Mouse (Mus musculus): ENCODE results near the gene Ccdc121. TPM values are rescaled to one million over a fixed set of nuclear protein-coding genes. Genes with fewer than 3 reads are reported as not detected.

Ccdc121 gene
- polyA plus RNA-seq, 1 experiment from 2014 or later: 0.18 TPM

- Histone ChIP-seq H3K9me3 (ENCODE audit: control insufficient read depth, low read length) (no peaks in the 10 kb centered on the region), H3K27ac (replicated peaks; ENCODE audit: low read depth, low read length) (no peak overlapping the region), H3K4me3 (replicated peaks; ENCODE audit: low read depth, low read length) (no peak overlapping the region), H3K36me3 (ENCODE audit: control insufficient read depth, insufficient read depth, low read length) (no peaks in the 10 kb centered on the region), H3K4me1 (ENCODE audit: control insufficient read depth, insufficient read depth, low read length) (no peaks in the 10 kb centered on the region), H3K4me2 (ENCODE audit: low read length) (no peak overlapping the region), H3K27me3 (ENCODE audit: control insufficient read depth, insufficient read depth, low read length) (no peaks in the 10 kb centered on the region), H3K9ac (replicated peaks; ENCODE audit: low read length) (no peak overlapping the region)
- DNase-seq: no peak
- 83% methylated on average over 2 of the region's 2 CpGs for WGBS
- no peak for ATAC-seq (ENCODE audit: low FRiP score, low TSS enrichment)
Observed at GRCm38 (mm10) chr1:181460283-181460682, 51.0 kb downstream of the Ccdc121 start.

Other genes with a start within 250 kb of the Ccdc121 start
- 7.6 and 10.3 TPM in 2 replicates for gene Cnih3, start 158.8 kb downstream of the Ccdc121 start, polyA plus RNA-seq (2014; fragmentation: Nextera tagmentation; extraction: Ambion mirVana)
- gene Dnah14, start 65.1 kb upstream of the Ccdc121 start, polyA plus RNA-seq (2014; fragmentation: Nextera tagmentation; extraction: Ambion mirVana): 0.70 and 0.93 TPM in 2 replicates

Measured in midbrain, embryonic 14.5 days (tissue).